10 mouse cellular contexts compared by ENCODE assay signal in the genomic region with DNA sequence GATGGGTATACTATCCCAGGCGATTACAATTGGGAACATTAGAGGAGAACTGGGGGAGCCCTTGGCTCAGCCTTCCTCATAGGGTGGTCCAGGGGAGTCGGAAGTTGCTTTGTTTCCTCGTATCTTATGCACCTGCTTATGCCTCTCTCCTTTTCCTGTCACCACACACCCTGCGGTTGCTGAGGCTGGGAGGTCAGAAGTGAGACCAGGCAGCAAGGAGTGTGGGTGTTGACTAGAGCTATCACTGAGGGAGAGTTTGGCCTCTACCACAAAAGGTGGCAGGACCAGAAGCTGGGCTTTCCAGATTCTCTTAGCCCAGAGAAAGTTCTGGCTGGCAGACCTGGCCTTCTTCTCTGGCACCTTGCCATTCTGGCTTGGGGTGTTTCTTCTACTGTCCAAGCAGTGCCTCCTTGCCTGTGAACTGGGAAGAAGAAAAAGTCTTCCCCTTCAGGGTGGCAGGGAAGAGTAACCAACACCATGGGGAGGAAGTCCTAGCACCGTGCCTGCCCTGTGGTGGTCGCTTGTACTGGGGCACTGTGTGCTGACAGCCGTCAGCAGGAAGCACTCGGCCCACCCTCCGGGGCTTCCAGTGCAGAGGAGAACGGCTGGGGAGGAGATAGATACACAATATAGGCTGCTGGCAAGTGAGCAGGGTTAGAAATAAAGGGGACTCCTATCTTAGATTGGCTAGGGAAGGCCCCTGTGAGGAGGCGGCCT. TPM values are rescaled to one million over a fixed set of nuclear protein-coding genes. Genes with fewer than 3 reads are reported as not detected.
A peak's percentile ranks its signal among the peaks of the same experiment; 100 is the strongest.
DNase-seq lines count a peak whose midpoint lies in the region; ATAC-seq and TF ChIP-seq lines count a peak whose summit lies in the region.
"Had no signal": no experiment of that assay in that cellular context is flagged by ENCODE, and none has a peak within 500 bp of the region (broad histone marks: within the 10 kb centered on the region; RNA-seq: fewer than 3 reads in every experiment).

No protein-coding gene starts in this region.

- H3K27ac ChIP-seq in gastrocnemius, adult 2 months, result peak overlapping the region; percentile 97
- no peak overlapping the region for H3K27ac ChIP-seq in liver, adult 2 months (replicated peaks; ENCODE audit: insufficient read depth, low read depth, low read length)
- no peak overlapping the region for H3K27ac ChIP-seq in liver, embryonic 12.5 days
- H3K27ac ChIP-seq in bone marrow macrophage, adult 2 months (ENCODE audit: insufficient read depth, low read depth, low read length), result peak overlapping the region; percentile 16

- no peaks in the 10 kb centered on the region for H3K9me3 ChIP-seq in liver, embryonic 12.5 days (replicated peaks)

- no peak for TF ChIP-seq CTCF in gastrocnemius, adult 2 months (IDR thresholded peaks at IDR 0.05)
- no peak for TF ChIP-seq CTCF in liver, adult 2 months (IDR thresholded peaks at IDR 0.05; ENCODE audit: low read depth, low read length)
- TF ChIP-seq CTCF in bone marrow macrophage, adult 2 months (IDR thresholded peaks at IDR 0.05; ENCODE audit: low read depth, low read length), result no peak

- peaks cover 24% of the 10 kb centered on the region for H3K4me1 ChIP-seq in liver, adult 2 months (ENCODE audit: control insufficient read depth, insufficient read depth, low read length)
- H3K4me1 ChIP-seq in liver, embryonic 12.5 days, result peaks cover 34% of the 10 kb centered on the region
- H3K4me1 ChIP-seq in bone marrow macrophage, adult 2 months (ENCODE audit: control insufficient read depth, insufficient read depth, low read length), result peaks cover 40% of the 10 kb centered on the region

- no peak overlapping the region for H3K4me2 ChIP-seq in liver, embryonic 12.5 days
- H3K4me2 ChIP-seq: liver, embryonic 11.5 days had no signal

- peaks cover 13% of the 10 kb centered on the region for H3K36me3 ChIP-seq in liver, adult 2 months (ENCODE audit: control insufficient read depth, insufficient read depth, low read length)
- H3K36me3 ChIP-seq in liver, embryonic 12.5 days, result peaks cover 78% of the 10 kb centered on the region

- H3K79me2 ChIP-seq in liver, adult 2 months (ENCODE audit: control insufficient read depth, insufficient read depth, low read length), result 0 out of 2 replicates have a peak, but pooled peaks cover 3% of the 10 kb centered on the region

- H3K9ac ChIP-seq in liver, adult 2 months (ENCODE audit: low read depth, low read length), result no peak overlapping the region
- H3K9ac ChIP-seq in liver, embryonic 12.5 days, result no peak overlapping the region

- 84% methylated on average over 11 of the region's 11 CpGs for WGBS in liver, adult 2 months
- 44% methylated on average over 11 of the region's 11 CpGs for WGBS in liver, embryonic 12.5 days (ENCODE audit: insufficient replicate concordance)

- intact Hi-C loops in gastrocnemius, adult 2 months (cut with DNase I), result no loop called here

- ATAC-seq in liver, embryonic 12.5 days, result no peak

- DNase-seq in gastrocnemius, adult 2 months, result peak; percentile 79
- no peak for DNase-seq in gastrocnemius, adult 8-10 months (ENCODE audit: low spot score in 2 of 2)
- DNase-seq in liver, adult 2 months (ENCODE audit: extremely low read depth, low read depth, low spot score), result peak; percentile 37
- DNase-seq in natural killer cell, adult 2 months (ENCODE audit: low spot score in 2 of 2), result peak; percentile 28 to 55
- DNase-seq in retina, embryonic 14.5 days (ENCODE audit: low spot score), result no peak
- DNase-seq in frontal cortex, postnatal 25 days (ENCODE audit: low spot score in 2 of 2), result no peak

- no peak for TF ChIP-seq POLR2A in liver, adult 2 months (IDR thresholded peaks at IDR 0.05; ENCODE audit: extremely low read depth, insufficient read depth, low read length)
- TF ChIP-seq POLR2A in bone marrow macrophage, adult 2 months (IDR thresholded peaks at IDR 0.05; ENCODE audit: borderline replicate concordance, low read depth, low read length), result no peak

- H3K27me3 ChIP-seq in liver, adult 2 months (ENCODE audit: control insufficient read depth, insufficient read depth, low read length), result no peaks in the 10 kb centered on the region
- H3K27me3 ChIP-seq in liver, embryonic 12.5 days (replicated peaks), result no peaks in the 10 kb centered on the region

- H3K4me3 ChIP-seq in gastrocnemius, adult 2 months, result peak overlapping the region; percentile 19; the same call in 1 of the 2 replicates
- no peak overlapping the region for H3K4me3 ChIP-seq in liver, adult 2 months (ENCODE audit: insufficient read depth, low read depth, low read length)
- no peak overlapping the region for H3K4me3 ChIP-seq in liver, embryonic 12.5 days
- H3K4me3 ChIP-seq in bone marrow macrophage, adult 2 months (ENCODE audit: insufficient read depth, low read length), result no peak overlapping the region
- H3K4me3 ChIP-seq: erythroblast, embryonic 14.5 days had no signal

RNA-seq across cellular contexts. Expression of a gene that starts 33.3 kb away (rescaled TPM):
- total RNA-seq in gastrocnemius, adult 2 months (2021), result 100 to 1,000 TPM; 103 to 115 TPM
- total RNA-seq in gastrocnemius, adult 8-10 months (2022), result 100 to 1,000 TPM in 2 of 4 experiments, 10 to 100 TPM in 2; 91.8 to 110 (median 100.0) TPM
- 16.3 and 17.6 TPM in 2 replicates for total RNA-seq in liver, adult 2 months (2014; rRNA removed)
- 8.7 and 9.5 TPM in 2 replicates for polyA plus RNA-seq in liver, adult 2 months (2012; rRNA removed)
- polyA plus RNA-seq in liver, embryonic 12.5 days (2016; fragmentation: Nextera tagmentation; extraction: Ambion mirVana), result 6.1 and 6.8 TPM in 2 replicates
- 12.3 and 13.5 TPM in 2 replicates for polyA plus RNA-seq in bone marrow macrophage, adult 2 months (2012; ENCODE audit: insufficient read depth, insufficient read length, missing spikeins)

RNA-seq across cellular contexts. Expression of a gene that starts 36.5 kb away (rescaled TPM):
- under 1 TPM; 0.38 to 0.45 TPM for total RNA-seq in gastrocnemius, adult 2 months (2021)
- under 1 TPM; 0.13 to 0.63 (median 0.42) TPM for total RNA-seq in gastrocnemius, adult 8-10 months (2022)
- total RNA-seq in liver, adult 2 months (2014; rRNA removed), result 3.8 and 4.5 TPM in 2 replicates
- polyA plus RNA-seq in liver, adult 2 months (2012; rRNA removed), result 1.00 and 1.5 TPM in 2 replicates
- 4.7 and 6.1 TPM in 2 replicates for polyA plus RNA-seq in liver, embryonic 12.5 days (2016; fragmentation: Nextera tagmentation; extraction: Ambion mirVana)
- 1.9 and 2.6 TPM in 2 replicates for polyA plus RNA-seq in bone marrow macrophage, adult 2 months (2012; ENCODE audit: insufficient read depth, insufficient read length, missing spikeins)
- polyA plus RNA-seq: erythroblast, embryonic 14.5 days had no signal

RNA-seq across cellular contexts. Expression of a gene that starts 36.7 kb away (rescaled TPM):
- 10 to 100 TPM; 35.0 to 46.0 TPM for total RNA-seq in gastrocnemius, adult 2 months (2021)
- total RNA-seq in gastrocnemius, adult 8-10 months (2022), result 10 to 100 TPM; 44.0 to 51.2 (median 46.4) TPM
- total RNA-seq in liver, adult 2 months (2014; rRNA removed), result 52.8 and 58.8 TPM in 2 replicates
- polyA plus RNA-seq in liver, adult 2 months (2012; rRNA removed), result 24.9 and 27.9 TPM in 2 replicates
- polyA plus RNA-seq in liver, embryonic 12.5 days (2016; fragmentation: Nextera tagmentation; extraction: Ambion mirVana), result 133 and 137 TPM in 2 replicates
- 123 and 134 TPM in 2 replicates for polyA plus RNA-seq in bone marrow macrophage, adult 2 months (2012; ENCODE audit: insufficient read depth, insufficient read length, missing spikeins)

RNA-seq across cellular contexts. Expression of a gene that starts 53.2 kb away (rescaled TPM):
- total RNA-seq in gastrocnemius, adult 2 months (2021), result 1 to 10 TPM; 1.8 to 2.0 TPM
- 1 to 10 TPM; 1.4 to 2.1 (median 1.7) TPM for total RNA-seq in gastrocnemius, adult 8-10 months (2022)
- total RNA-seq in liver, adult 2 months (2014; rRNA removed), result 1.6 and 1.9 TPM in 2 replicates
- 3.5 and 5.9 TPM in 2 replicates for polyA plus RNA-seq in liver, adult 2 months (2012; rRNA removed)
- polyA plus RNA-seq in liver, embryonic 12.5 days (2016; fragmentation: Nextera tagmentation; extraction: Ambion mirVana), result 1.2 and 1.7 TPM in 2 replicates
- polyA plus RNA-seq in bone marrow macrophage, adult 2 months (2012; ENCODE audit: insufficient read depth, insufficient read length, missing spikeins), result 13.7 and 15.6 TPM in 2 replicates

RNA-seq across cellular contexts. Expression of a gene that starts 54.2 kb away (rescaled TPM):
- total RNA-seq in gastrocnemius, adult 2 months (2021), result 10 to 100 TPM; 22.1 to 28.5 TPM
- total RNA-seq in gastrocnemius, adult 8-10 months (2022), result 10 to 100 TPM; 29.1 to 36.2 (median 32.2) TPM
- total RNA-seq in liver, adult 2 months (2014; rRNA removed), result 14.1 and 18.4 TPM in 2 replicates
- 23.5 and 24.6 TPM in 2 replicates for polyA plus RNA-seq in liver, adult 2 months (2012; rRNA removed)
- polyA plus RNA-seq in liver, embryonic 12.5 days (2016; fragmentation: Nextera tagmentation; extraction: Ambion mirVana), result 80.3 and 85.1 TPM in 2 replicates
- polyA plus RNA-seq in bone marrow macrophage, adult 2 months (2012; ENCODE audit: insufficient read depth, insufficient read length, missing spikeins), result 16.9 and 19.7 TPM in 2 replicates

Comparison
In these comparisons a context has a peak if more than half of its experiments do, and no peak if none do; other contexts are left out.
1. DNase-seq: peak in gastrocnemius, adult 2 months (single experiment), liver, adult 2 months (single experiment) and natural killer cell, adult 2 months (2 of 2); none in gastrocnemius, adult 8-10 months (0 of 2), retina, embryonic 14.5 days (single experiment) and frontal cortex, postnatal 25 days (0 of 2).
2. H3K27ac ChIP-seq: peak in gastrocnemius, adult 2 months (single experiment) and bone marrow macrophage, adult 2 months (single experiment); none in liver, adult 2 months (single experiment) and liver, embryonic 12.5 days (single experiment).